Mouse (Mus musculus): Measurements from ENCODE around the gene Paxbp1.

Paxbp1 gene

GRCm38 (mm10) chr16:90996327-90997243, 47.8 kb downstream of the Paxbp1 start:
- DNase-seq (ENCODE audit: low read depth): no peak

GRCm38 (mm10) chr16:90995498-90995897, 48.8 kb downstream of the Paxbp1 start:
- no peak for DNase-seq (ENCODE audit: low read depth)

GRCm38 (mm10) chr16:90995023-90995422, 49.3 kb downstream of the Paxbp1 start:
- DNase-seq (ENCODE audit: low read depth): peak; percentile 26

GRCm38 (mm10) chr16:90989162-90989561, 55.2 kb downstream of the Paxbp1 start:
- DNase-seq (ENCODE audit: low read depth): no peak

GRCm38 (mm10) chr16:90988665-90989064, 55.7 kb downstream of the Paxbp1 start:
- DNase-seq (ENCODE audit: low read depth): no peak

- no peak for DNase-seq (ENCODE audit: low read depth)
Measured at GRCm38 (mm10) chr16:90988039-90988438, 56.3 kb downstream of the Paxbp1 start.

GRCm38 (mm10) chr16:90971004-90971403, 73.3 kb downstream of the Paxbp1 start:
- DNase-seq (ENCODE audit: low read depth): no peak

GRCm38 (mm10) chr16:90966241-90966640, 78.1 kb downstream of the Paxbp1 start:
- DNase-seq (ENCODE audit: low read depth): no peak

- no peak for DNase-seq (ENCODE audit: low read depth)
Measured at GRCm38 (mm10) chr16:90964302-90964701, 80.0 kb downstream of the Paxbp1 start.
